Mouse (Mus musculus): ENCODE data around the gene Zfp114.

DNA sequence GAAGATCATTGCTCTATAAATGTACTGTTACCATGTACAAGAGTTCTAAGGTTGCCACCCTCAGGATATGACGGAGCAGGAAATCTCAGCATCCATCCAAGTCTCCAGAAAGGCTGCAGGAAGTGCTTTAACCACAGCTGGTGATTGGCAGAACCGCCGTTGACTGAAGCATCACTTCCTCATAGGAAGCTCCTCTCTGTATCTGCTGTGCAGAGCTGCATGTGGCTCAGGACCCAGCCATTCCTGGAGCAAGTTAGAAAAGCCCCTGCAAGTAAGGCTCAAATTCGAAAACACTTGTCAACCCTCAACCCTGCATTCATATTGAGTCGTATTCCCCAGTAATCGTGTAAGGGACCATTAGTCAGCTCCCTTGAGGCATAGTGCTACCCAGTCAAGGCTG lies 32.3 kb upstream of the Zfp114 start:
- TF ChIP-seq CTCF (IDR thresholded peaks at IDR 0.05; ENCODE audit: extremely low read depth, insufficient read depth, insufficient read length, insufficient replicate concordance) (no peak), POLR2A (IDR thresholded peaks at IDR 0.05; ENCODE audit: low read depth, low read length) (no peak)

All from spleen, adult 2 months (tissue).